Mouse (Mus musculus): ENCODE data around the gene T2. TPM values are rescaled to one million over a fixed set of nuclear protein-coding genes. Genes with fewer than 3 reads are reported as not detected.
"Not testable (repeated sequence)": the region's sequence is repeated elsewhere in the genome, so short reads cannot be mapped to it uniquely, and the experiment has no call there.

T2 gene
- polyA plus RNA-seq, 1 experiment from 2014 or later, result 1.0 TPM

DNA sequence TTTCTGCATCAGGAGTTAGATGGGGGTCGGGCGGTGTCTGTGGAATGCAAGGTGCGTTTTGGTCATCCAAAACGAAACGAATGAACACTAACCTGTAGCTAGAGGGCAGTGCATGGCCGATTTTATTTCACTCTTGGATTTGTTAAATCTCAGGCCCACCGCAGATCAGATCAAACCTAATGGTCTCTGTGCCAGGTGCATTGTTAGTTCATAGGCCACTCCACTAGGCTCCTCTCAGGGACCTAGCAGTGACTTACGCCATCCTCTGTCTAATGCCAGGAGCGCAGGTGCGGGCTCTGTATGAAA lies 34.0 kb downstream of the T2 start:
- Histone ChIP-seq H3K4me3 (peak overlapping the region; percentile 18; the same call in 1 of the 2 replicates), H3K9ac (no peak overlapping the region), H3K4me2 (peak overlapping the region; percentile 47), H3K27me3 (replicated peaks) (peaks cover 57% of the 10 kb centered on the region), H3K4me1 (replicated peaks) (peaks cover 6% of the 10 kb centered on the region), H3K36me3 (no peaks in the 10 kb centered on the region), H3K9me3 (replicated peaks) (no peaks in the 10 kb centered on the region), H3K27ac (ENCODE audit: poor library complexity, severe bottlenecking) (no peak overlapping the region)
- 3% methylated on average over 10 of the region's 10 CpGs for WGBS
- ATAC-seq (ENCODE audit: insufficient number of reproducible peaks, low FRiP score), result no peak

DNA sequence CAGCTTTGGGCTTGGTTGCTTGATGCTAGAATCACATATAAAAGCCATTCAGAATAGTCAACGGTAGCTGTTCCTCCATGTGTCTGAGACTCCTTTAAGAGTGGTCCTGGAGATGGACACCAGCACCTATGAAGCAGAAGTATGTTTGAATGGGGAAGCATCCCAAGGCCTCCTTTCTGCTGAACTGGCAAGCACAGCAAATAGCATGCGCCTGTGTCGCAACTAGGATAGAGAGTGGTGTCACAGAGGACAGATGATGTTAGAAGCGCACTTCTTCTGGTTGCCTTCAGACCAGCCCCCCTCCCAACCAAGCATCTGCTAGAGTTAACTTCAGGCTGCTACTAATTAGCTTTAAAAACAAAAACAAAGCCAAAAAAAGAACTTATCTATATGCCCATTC lies 34.7 kb downstream of the T2 start:
- Histone ChIP-seq H3K9me3 (replicated peaks) (no peaks in the 10 kb centered on the region), H3K4me3 (no peak overlapping the region), H3K9ac (no peak overlapping the region), H3K4me1 (replicated peaks) (peaks cover 6% of the 10 kb centered on the region), H3K36me3 (no peaks in the 10 kb centered on the region), H3K4me2 (no peak overlapping the region), H3K27me3 (replicated peaks) (peaks cover 57% of the 10 kb centered on the region), H3K27ac (ENCODE audit: poor library complexity, severe bottlenecking) (no peak overlapping the region)
- WGBS, result 43% methylated on average over 4 of the region's 4 CpGs
- ATAC-seq (ENCODE audit: insufficient number of reproducible peaks, low FRiP score), result no peak

DNA sequence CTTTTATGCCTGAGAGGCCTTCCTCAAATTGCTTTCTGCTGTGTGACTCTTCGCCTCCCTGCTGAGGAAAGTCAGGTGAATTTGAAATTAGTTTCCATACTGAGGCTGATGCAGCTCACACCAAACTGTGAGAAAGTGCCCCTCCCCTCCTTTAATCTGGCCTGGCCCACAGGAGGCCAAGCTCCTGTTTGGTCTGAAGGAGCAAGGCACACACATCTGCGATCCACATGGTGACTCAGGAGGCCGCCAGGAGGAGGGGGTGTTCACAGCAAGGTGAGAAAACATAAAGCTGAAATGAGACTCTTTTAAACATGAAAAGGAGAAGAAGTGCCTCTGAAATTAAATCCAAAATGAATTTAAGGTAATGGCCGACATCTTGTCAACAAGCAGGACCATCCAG lies 40.6 kb downstream of the T2 start:
- 56% methylated on average over 4 of the region's 4 CpGs for whole genome bisulfite sequencing
- no peaks in the 10 kb centered on the region; the same call in 1 of the 2 replicates for H3K4me1 ChIP-seq (replicated peaks)
- H3K36me3 ChIP-seq, result no peaks in the 10 kb centered on the region
- no peak overlapping the region for H3K9ac ChIP-seq
- no peak overlapping the region for H3K4me2 ChIP-seq
- no peaks in the 10 kb centered on the region for H3K9me3 ChIP-seq (replicated peaks)
- ATAC-seq (ENCODE audit: insufficient number of reproducible peaks, low FRiP score), result no peak
- H3K27ac ChIP-seq (ENCODE audit: poor library complexity, severe bottlenecking), result no peak overlapping the region
- H3K4me3 ChIP-seq, result no peak overlapping the region
- peaks cover 30% of the 10 kb centered on the region for H3K27me3 ChIP-seq (replicated peaks)

DNA sequence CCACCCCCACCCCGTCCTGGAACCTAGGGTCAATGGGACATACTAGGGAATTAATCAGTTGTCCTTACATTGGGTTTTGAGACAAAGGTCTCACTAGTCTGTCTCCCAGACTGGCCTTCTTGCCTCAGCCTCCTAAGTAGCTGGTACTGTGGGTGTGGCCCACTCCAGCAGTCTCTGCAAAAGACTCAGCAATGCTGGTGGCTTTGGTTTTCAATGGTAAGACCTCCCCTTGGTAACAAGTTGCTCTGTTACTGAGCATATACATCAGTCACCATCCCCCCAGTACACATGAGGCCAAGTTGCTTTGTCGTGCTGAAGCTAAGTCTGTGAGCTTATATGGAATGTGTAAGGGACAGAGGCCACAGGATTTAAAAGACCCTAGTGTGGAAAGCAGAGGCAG lies 42.2 kb downstream of the T2 start:
- Histone ChIP-seq H3K4me1 (replicated peaks) (no peaks in the 10 kb centered on the region; the same call in 1 of the 2 replicates), H3K27ac (ENCODE audit: poor library complexity, severe bottlenecking) (no peak overlapping the region), H3K36me3 (no peaks in the 10 kb centered on the region), H3K4me2 (no peak overlapping the region), H3K27me3 (replicated peaks) (peaks cover 17% of the 10 kb centered on the region), H3K9me3 (replicated peaks) (no peaks in the 10 kb centered on the region), H3K9ac (no peak overlapping the region), H3K4me3 (no peak overlapping the region)
- ATAC-seq (ENCODE audit: insufficient number of reproducible peaks, low FRiP score), result no peak
- 60% methylated on average over 2 of the region's 2 CpGs for WGBS

DNA sequence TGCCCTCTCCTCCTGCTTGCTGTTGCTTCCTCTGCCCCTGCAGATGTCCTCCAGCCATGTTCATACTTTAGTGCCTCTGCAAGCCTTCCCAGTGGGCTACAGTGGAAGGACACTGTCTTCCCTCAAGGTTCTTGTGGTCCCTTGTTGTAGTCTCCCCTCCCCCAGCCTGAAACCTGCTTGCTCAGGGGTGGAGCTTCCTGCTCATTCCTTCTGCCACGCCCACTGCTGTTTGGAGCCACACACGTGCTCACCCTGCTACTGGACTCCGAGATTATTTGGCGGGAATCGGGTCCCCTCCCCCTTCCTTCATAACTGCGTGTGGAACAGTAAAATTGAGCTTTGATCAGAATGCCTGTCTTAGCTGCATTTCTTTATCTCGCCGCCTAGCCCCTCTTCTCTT lies 48.1 kb downstream of the T2 start:
- ATAC-seq (ENCODE audit: insufficient number of reproducible peaks, low FRiP score); H3K4me2 ChIP-seq; H3K4me1 ChIP-seq (replicated peaks); H3K36me3 ChIP-seq; H3K9me3 ChIP-seq (replicated peaks); H3K9ac ChIP-seq; H3K4me3 ChIP-seq; H3K27ac ChIP-seq (ENCODE audit: poor library complexity, severe bottlenecking): not testable (repeated sequence)
- H3K27me3 ChIP-seq (replicated peaks), result peaks cover 14% of the 10 kb centered on the region; the same call in 1 of the 2 replicates
- WGBS, result 49% methylated on average over 8 of the region's 8 CpGs

DNA sequence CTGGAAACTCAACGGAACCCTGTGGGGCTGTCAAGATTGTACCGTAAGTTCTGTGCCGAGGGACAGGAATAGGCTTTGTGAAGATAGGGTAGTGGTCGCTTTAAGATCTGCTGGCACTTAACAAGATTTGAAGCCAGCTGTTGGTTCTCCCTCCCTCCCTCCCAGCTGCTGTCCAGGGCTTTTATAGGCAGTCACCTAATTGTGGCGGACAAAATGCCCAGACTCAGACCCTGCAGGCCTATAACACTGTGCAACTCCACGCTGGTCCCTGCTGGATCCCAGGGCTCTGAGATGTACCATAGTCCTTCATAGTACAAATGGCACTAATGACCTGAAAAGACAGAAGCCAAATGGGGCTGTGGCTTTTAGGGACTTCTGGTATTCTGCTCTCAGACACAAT lies 50.5 kb downstream of the T2 start:
- no peak overlapping the region for H3K27ac ChIP-seq (ENCODE audit: poor library complexity, severe bottlenecking)

DNA sequence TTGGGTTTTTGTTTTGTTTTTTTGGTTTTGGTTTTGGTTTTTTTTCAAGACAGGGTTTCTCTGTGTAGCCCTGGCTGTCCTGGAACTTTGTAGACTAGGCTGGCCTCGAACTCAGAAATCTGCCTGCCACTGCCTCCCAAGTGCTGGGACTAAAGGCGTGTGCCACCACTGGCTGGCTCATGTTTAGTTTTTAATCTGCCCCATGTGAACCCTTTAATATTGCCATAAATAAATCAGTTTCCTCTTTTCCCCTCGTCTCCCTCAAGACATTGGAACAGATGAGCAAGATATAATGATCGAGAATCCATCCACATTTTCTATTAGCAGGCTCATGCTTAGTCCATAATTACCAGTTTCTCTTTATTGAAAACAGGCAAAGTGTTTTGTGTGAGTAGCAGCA lies 52.2 kb downstream of the T2 start:
- H3K27ac ChIP-seq (ENCODE audit: poor library complexity, severe bottlenecking); H3K9me3 ChIP-seq (replicated peaks); ATAC-seq (ENCODE audit: insufficient number of reproducible peaks, low FRiP score); H3K9ac ChIP-seq; H3K4me3 ChIP-seq; H3K4me1 ChIP-seq (replicated peaks); H3K36me3 ChIP-seq; H3K4me2 ChIP-seq: not testable (repeated sequence)
- H3K27me3 ChIP-seq (replicated peaks), result peaks cover 28% of the 10 kb centered on the region
- WGBS, result 77% methylated on average over 4 of the region's 4 CpGs

More for the DNA sequence above, 50.5 kb downstream of the T2 start:
- H3K4me2 ChIP-seq, result no peak overlapping the region
- peaks cover 10% of the 10 kb centered on the region for H3K4me1 ChIP-seq (replicated peaks)
- no peak for ATAC-seq (ENCODE audit: insufficient number of reproducible peaks, low FRiP score)
- peaks cover 13% of the 10 kb centered on the region; the same call in 1 of the 2 replicates for H3K27me3 ChIP-seq (replicated peaks)
- H3K9me3 ChIP-seq (replicated peaks), result no peaks in the 10 kb centered on the region
- no peaks in the 10 kb centered on the region for H3K36me3 ChIP-seq
- WGBS, result 36% methylated on average over 6 of the region's 6 CpGs
- no peak overlapping the region for H3K4me3 ChIP-seq
- H3K9ac ChIP-seq, result no peak overlapping the region

DNA sequence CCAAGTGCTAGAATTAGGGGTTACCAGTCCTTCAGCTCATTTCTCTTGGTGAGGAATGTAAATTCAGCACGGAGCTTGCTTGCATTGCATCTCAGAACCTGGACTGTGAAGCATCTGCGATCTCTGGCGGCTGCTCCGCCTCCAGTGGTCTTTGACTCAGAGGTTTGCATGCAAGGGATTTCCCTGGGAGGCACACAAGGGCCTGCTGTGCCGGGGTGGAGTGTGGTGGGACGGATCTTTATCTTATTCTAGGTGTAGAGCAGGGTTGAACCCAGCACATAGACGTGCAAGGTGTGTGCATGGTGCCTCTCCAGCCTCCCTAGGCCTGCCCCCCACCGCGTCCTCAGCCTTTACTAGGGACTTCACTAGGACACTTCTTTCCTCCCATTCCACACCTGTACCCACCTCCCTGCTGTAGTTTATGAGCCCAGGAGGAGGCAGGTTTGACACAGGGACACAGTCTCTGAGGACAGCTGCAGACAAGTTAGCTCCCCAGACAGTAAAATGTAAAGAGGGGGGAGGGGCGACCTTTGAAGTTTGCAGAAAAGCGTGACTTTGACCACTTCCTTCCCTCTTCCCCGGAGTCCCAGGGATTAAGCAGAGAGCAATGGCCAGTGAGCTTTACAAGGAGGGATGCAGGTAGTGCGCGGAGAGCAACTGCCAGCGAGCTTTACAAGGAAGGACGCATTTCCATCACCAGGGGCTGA lies 53.0 kb downstream of the T2 start:
- WGBS, result 6% methylated on average over 16 of the region's 16 CpGs
- Histone ChIP-seq H3K27me3 (replicated peaks) (peaks cover 35% of the 10 kb centered on the region), H3K4me3 (no peak overlapping the region), H3K9me3 (replicated peaks) (no peaks in the 10 kb centered on the region), H3K4me1 (replicated peaks) (peaks cover 11% of the 10 kb centered on the region), H3K4me2 (peak overlapping the region; percentile 37), H3K9ac (no peak overlapping the region), H3K27ac (ENCODE audit: poor library complexity, severe bottlenecking) (no peak overlapping the region), H3K36me3 (no peaks in the 10 kb centered on the region)
- no peak for ATAC-seq (ENCODE audit: insufficient number of reproducible peaks, low FRiP score)

DNA sequence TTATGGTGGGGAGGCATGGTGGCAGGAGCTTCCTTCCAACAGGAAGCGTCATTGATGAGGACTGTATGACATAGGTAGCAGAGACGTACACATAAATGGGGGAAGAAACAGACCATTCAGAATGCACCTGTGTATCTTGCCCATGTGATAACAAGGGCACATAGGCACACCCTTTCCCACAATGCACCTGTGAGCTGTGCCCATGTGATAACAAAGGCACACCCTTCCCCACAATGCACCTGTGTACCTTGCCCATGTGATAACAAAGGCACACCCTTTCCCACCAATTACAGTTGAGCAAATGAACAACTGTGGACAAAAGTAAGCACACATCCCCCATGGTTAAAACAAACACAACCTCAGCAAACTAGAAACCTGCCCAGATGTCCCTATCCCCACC lies 54.5 kb downstream of the T2 start:
- Histone ChIP-seq H3K27ac (ENCODE audit: poor library complexity, severe bottlenecking) (no peak overlapping the region), H3K36me3 (no peaks in the 10 kb centered on the region), H3K4me3 (no peak overlapping the region), H3K9ac (no peak overlapping the region), H3K4me2 (no peak overlapping the region), H3K4me1 (replicated peaks) (peaks cover 18% of the 10 kb centered on the region), H3K9me3 (replicated peaks) (no peaks in the 10 kb centered on the region), H3K27me3 (replicated peaks) (peaks cover 41% of the 10 kb centered on the region)
- WGBS, result 68% methylated on average over 2 of the region's 2 CpGs
- ATAC-seq (ENCODE audit: insufficient number of reproducible peaks, low FRiP score), result no peak

DNA sequence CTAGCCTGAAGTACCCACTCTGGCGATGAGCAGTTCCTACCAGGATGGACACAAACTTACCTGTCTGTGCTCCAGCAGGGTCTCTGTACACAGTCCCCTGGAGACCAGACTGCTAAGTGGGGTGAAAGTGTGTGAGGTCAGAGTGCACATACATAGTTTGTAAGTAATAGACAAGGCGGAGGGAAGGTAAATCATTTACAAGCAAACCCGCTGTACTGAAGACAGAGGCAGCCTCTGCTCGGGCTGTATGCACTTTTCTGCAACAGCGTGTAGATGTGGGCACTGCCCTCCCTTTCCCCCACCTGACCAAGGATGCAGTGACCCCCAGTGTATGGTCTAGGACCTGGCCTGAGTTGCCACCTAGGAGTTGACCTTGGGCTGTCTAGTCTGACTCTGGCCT lies 57.9 kb downstream of the T2 start:
- Histone ChIP-seq H3K36me3 (no peaks in the 10 kb centered on the region), H3K27me3 (replicated peaks) (peaks cover 36% of the 10 kb centered on the region), H3K4me2 (no peak overlapping the region), H3K9me3 (replicated peaks) (no peaks in the 10 kb centered on the region), H3K9ac (no peak overlapping the region), H3K4me1 (replicated peaks) (peaks cover 38% of the 10 kb centered on the region), H3K27ac (ENCODE audit: poor library complexity, severe bottlenecking) (no peak overlapping the region), H3K4me3 (no peak overlapping the region)
- no peak; the same call in 1 of the 2 replicates for ATAC-seq (ENCODE audit: insufficient number of reproducible peaks, low FRiP score)
- WGBS, result 67% methylated on average over 5 of the region's 5 CpGs

DNA sequence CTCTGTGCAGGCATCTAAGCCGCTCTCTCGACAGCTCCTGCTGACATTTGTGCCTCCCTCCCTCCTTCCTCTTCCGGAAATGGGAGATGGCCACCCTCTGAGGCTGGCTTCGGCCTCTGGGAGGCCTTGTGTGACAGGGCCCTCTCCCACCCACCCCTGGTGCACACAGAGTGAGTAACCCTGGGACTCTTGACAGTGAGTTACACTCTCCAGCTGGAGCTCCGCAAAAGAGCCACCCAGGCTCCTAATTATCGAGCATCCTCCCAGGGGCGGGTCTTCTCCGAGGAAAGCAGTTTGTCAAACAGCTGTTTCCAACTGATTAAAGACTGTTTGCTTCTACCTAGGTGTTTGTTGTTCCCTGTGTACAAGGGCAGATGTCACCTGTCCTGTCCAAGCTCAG lies 59.7 kb downstream of the T2 start:
- Histone ChIP-seq H3K27me3 (replicated peaks) (peaks cover 31% of the 10 kb centered on the region), H3K36me3 (no peaks in the 10 kb centered on the region), H3K27ac (ENCODE audit: poor library complexity, severe bottlenecking) (peak overlapping the region; percentile 75; the same call in 1 of the 2 replicates), H3K4me2 (no peak overlapping the region), H3K4me1 (replicated peaks) (peaks cover 30% of the 10 kb centered on the region), H3K4me3 (no peak overlapping the region), H3K9ac (no peak overlapping the region), H3K9me3 (replicated peaks) (no peaks in the 10 kb centered on the region)
- 12% methylated on average over 8 of the region's 8 CpGs for WGBS
- no peak for ATAC-seq (ENCODE audit: insufficient number of reproducible peaks, low FRiP score)

DNA sequence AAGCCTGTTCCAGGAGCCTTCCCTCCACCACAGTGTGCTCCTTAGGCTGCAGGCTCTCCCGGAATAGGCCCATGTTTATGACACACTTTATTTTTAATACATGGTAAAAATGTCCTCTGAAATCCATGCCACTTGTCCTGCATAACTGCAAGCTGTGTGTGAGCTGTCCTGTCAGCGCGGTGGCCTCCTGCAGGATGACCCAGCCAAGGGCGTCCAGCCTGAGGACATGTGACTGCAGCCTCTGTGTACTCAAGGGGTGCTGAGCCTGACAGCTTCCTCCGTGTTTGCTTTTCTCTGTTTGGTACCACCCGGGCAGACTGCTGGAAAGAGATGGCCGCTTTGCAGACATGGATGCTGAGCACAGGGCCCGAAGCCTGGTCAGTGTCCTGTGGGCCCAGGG lies 61.1 kb downstream of the T2 start:
- peaks cover 30% of the 10 kb centered on the region for H3K4me1 ChIP-seq (replicated peaks)
- no peak overlapping the region for H3K4me3 ChIP-seq
- H3K36me3 ChIP-seq, result no peaks in the 10 kb centered on the region
- peak overlapping the region; percentile 34 for H3K4me2 ChIP-seq
- H3K9me3 ChIP-seq (replicated peaks), result no peaks in the 10 kb centered on the region
- peak overlapping the region; percentile 75 for H3K27ac ChIP-seq (ENCODE audit: poor library complexity, severe bottlenecking)
- H3K27me3 ChIP-seq (replicated peaks), result peaks cover 22% of the 10 kb centered on the region
- H3K9ac ChIP-seq, result no peak overlapping the region
- 47% methylated on average over 8 of the region's 8 CpGs for WGBS
- ATAC-seq (ENCODE audit: insufficient number of reproducible peaks, low FRiP score), result peak; percentile 66; the same call in 1 of the 2 replicates
